Mouse (Mus musculus) layer of hippocampus, postnatal 10 days (tissue): ENCODE results near the gene Mgat4a. TPM values are rescaled to one million over a fixed set of nuclear protein-coding genes. Genes with fewer than 3 reads are reported as not detected.

Experiments
- DNase-seq, 2 experiments: peaks; one replicate each; pipeline ENCODE4 v3.0.0; 2021; ENCODE audit warnings: low spot score in 2 of 2
- total RNA-seq, 2 experiments: library from RNA; stranded (reverse); gene quantifications; 2 replicates each; pipeline ENCODE4 v1.2.3; 2021

Mgat4a gene
- total RNA-seq, 2 experiments from 2014 or later = 23.9 to 26.6 TPM

- no peak for DNase-seq
Measured at GRCm38 (mm10) chr1:37466322-37466995, 74.4 kb downstream of the Mgat4a start.

- DNase-seq = no peak
Measured at GRCm38 (mm10) chr1:37464878-37465452, 75.9 kb downstream of the Mgat4a start.

GRCm38 (mm10) chr1:37457546-37457945 is 83.3 kb downstream of the Mgat4a start:
- no peak for DNase-seq

GRCm38 (mm10) chr1:37451270-37451669 is 89.5 kb downstream of the Mgat4a start:
- DNase-seq = no peak

GRCm38 (mm10) chr1:37448361-37449095 is 92.3 kb downstream of the Mgat4a start:
- DNase-seq = peak; percentile 51 to 58

- no peak for DNase-seq
Measured at GRCm38 (mm10) chr1:37442848-37443835, 97.7 kb downstream of the Mgat4a start.

GRCm38 (mm10) chr1:37436419-37436818 is 104.4 kb downstream of the Mgat4a start:
- DNase-seq = no peak

GRCm38 (mm10) chr1:37430297-37430840 is 110.4 kb downstream of the Mgat4a start:
- no peak for DNase-seq

GRCm38 (mm10) chr1:37429366-37430296 is 111.2 kb downstream of the Mgat4a start, which contains the start of the genes Coa5 and Unc50:
TSS of gene Coa5 (minus strand) at chr1:37430103.
TSS of gene Unc50 (plus strand) at chr1:37430139.
- DNase-seq = peak; percentile 88 to 94

- no peak for DNase-seq
Measured at GRCm38 (mm10) chr1:37428911-37429310, 111.9 kb downstream of the Mgat4a start.

GRCm38 (mm10) chr1:37427144-37427875 is 113.5 kb downstream of the Mgat4a start:
- no peak for DNase-seq

GRCm38 (mm10) chr1:37419420-37419819 is 121.4 kb downstream of the Mgat4a start:
- peak; percentile 60 to 74 for DNase-seq

GRCm38 (mm10) chr1:37415394-37415793 is 125.4 kb downstream of the Mgat4a start:
- DNase-seq = no peak

- DNase-seq = no peak
Measured at GRCm38 (mm10) chr1:37409647-37410046, 131.2 kb downstream of the Mgat4a start.

- no peak for DNase-seq
Measured at GRCm38 (mm10) chr1:37408678-37409077, 132.1 kb downstream of the Mgat4a start.

- no peak for DNase-seq
Measured at GRCm38 (mm10) chr1:37408059-37408458, 132.8 kb downstream of the Mgat4a start.

GRCm38 (mm10) chr1:37407228-37407627 is 133.6 kb downstream of the Mgat4a start:
- no peak for DNase-seq

- DNase-seq = no peak
Measured at GRCm38 (mm10) chr1:37405137-37405536, 135.7 kb downstream of the Mgat4a start.

- DNase-seq = peak; percentile 53 to 66
Measured at GRCm38 (mm10) chr1:37401687-37402086, 139.1 kb downstream of the Mgat4a start.
